Mouse (Mus musculus) embryonic fibroblast, embryonic 13.5 days (primary cell): ENCODE results near the gene Otulinl.

Experiments
- CTCF ChIP-seq: IDR thresholded peaks from 2 replicates; pipeline ENCODE4 v1.5.1; 2011; ENCODE audit warnings: mild to moderate bottlenecking, control low read depth, low read length, moderate library complexity, borderline replicate concordance; ENCODE audit not compliant: insufficient read depth
- POLR2A ChIP-seq: IDR thresholded peaks from 2 replicates; pipeline ENCODE4 v1.6.1; 2011; ENCODE audit warnings: low read depth, mild to moderate bottlenecking, control low read depth, low read length, moderate library complexity

DNA sequence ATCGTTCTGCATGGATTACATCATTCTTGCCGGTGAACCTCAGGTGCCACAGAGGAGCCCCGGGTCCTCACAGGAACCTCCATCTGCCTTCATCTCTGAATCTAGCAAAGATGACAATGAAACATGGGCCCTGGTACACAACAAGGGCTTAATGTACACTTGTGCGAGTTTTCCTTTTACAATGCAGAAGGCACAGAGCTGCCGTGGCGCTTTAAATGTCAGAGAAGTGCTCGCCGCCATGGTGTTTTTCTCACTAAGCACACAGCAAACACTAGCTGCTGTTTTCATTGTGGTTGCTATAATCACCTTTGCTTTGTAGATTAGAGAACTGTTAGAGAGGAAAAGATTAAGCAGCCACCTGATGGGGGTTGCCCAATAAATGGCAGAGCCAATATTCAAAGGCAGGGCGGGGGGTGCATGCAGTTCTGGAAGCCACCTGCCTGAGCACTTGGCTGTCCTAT, 13.3 kb downstream of the Otulinl start:
- TF ChIP-seq POLR2A (no peak), CTCF (no peak)
